Mouse (Mus musculus): ENCODE measurements at regions not wholly inside any gene's neighbourhood (a gene's known extent, or its start where the extent isn't known, plus 50 kb on each side); places are given as distances from the start of the nearest gene placed in this dataset.

DNA sequence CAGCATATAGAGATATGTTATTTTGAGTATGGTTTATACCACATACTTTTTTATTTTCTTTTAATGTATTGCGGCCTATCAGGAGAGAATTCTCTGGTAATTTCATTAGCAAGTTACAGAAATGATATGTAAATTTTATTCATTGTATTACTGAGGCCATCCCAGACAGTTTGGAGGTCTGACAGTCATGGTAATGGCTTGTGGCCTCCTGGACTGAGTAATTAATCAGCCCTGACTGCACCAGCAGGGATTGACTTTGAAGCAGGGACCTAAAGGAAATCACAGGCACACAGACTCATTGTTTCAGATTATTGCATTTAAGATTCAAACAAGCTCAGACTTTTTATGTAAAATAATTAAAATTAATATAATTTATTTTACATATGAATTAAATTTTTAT is 435.9 kb upstream of the Siglech start:
- Histone ChIP-seq H3K9me3 (no peaks in the 10 kb centered on the region), H3K27ac (no peak overlapping the region), H3K9ac (no peak overlapping the region), H3K4me1 (no peaks in the 10 kb centered on the region), H3K36me3 (replicated peaks) (no peaks in the 10 kb centered on the region), H3K4me2 (no peak overlapping the region), H3K4me3 (no peak overlapping the region), H3K27me3 (replicated peaks) (no peaks in the 10 kb centered on the region)
- peak; percentile 88 for ATAC-seq (replicated peaks)
- WGBS = 71% methylated on average over 1 of the region's 1 CpGs

DNA sequence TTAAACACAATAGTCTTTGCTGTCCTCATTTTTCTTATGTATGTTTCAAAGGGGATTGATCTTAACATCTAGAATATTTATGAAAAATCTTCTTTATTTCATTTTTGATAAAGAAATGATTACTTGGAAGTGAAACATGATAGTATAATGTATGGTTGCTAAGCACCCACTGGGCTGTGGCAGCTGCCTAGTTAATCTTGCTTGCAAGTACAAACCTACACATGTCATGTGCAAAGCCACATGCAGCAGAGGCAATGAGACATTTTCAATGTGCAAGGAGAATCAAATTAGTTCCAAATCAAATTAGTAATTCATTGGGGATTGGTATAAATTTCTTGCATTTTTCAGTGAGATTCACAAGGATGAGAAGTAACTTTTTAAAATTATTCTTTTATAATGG is 428.1 kb upstream of the Siglech start:
- H3K4me3 ChIP-seq = no peak overlapping the region
- no peaks in the 10 kb centered on the region for H3K36me3 ChIP-seq (replicated peaks)
- no peak for ATAC-seq (replicated peaks)
- H3K27me3 ChIP-seq (replicated peaks) = no peaks in the 10 kb centered on the region
- H3K4me2 ChIP-seq = no peak overlapping the region
- H3K4me1 ChIP-seq = no peaks in the 10 kb centered on the region
- no peak overlapping the region for H3K27ac ChIP-seq
- H3K9ac ChIP-seq = no peak overlapping the region
- no peaks in the 10 kb centered on the region for H3K9me3 ChIP-seq
